Mouse (Mus musculus): ENCODE data around the gene Acr. TPM values are rescaled to one million over a fixed set of nuclear protein-coding genes. Genes with fewer than 3 reads are reported as not detected.

The Acr gene
- 0.08 TPM in 1 of 2 replicates, not detected in the other for polyA plus RNA-seq (2012; ENCODE audit: low replicate concordance)

DNA sequence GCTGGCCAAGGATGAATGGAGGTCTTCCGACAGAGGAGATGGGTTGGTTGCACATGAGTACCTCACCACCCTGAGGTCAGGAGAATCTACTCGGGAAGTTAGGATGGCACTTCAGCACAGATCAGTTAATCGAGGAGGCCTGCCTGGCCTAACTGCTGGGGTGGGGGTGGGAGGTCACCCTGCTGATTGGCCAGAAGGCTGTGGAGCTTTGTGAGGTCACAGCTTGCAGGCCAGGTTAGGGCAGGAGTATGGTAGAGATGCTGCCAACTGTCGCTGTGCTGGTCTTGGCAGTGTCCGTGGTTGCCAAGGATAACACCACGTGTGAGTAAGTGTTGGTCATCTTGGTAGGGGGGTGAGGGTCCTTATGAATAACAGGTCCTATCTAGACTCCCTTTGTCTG, at the start of gene Acr:
TSS of gene Acr (plus strand) at position 213 of the 400 bp plus-strand sequence.

GRCm38 (mm10) chr15:89591723-89592455, 23.8 kb downstream of the Acr start, which contains the start of gene Rabl2:
TSS of gene Rabl2 (minus strand) at chr15:89591923.

Other genes starting within 250 kb of the Acr start
- gene Adm2, start 245.6 kb upstream of the Acr start, polyA plus RNA-seq (2012; ENCODE audit: low replicate concordance) = 0.31 TPM in 1 of 2 replicates, not detected in the other
- gene Miox, start 233.9 kb upstream of the Acr start, polyA plus RNA-seq (2012; ENCODE audit: low replicate concordance) = not detected in 2 replicates
- 107 and 187 TPM in 2 replicates for gene Lmf2, start 212.7 kb upstream of the Acr start, polyA plus RNA-seq (2012; ENCODE audit: low replicate concordance)
- 47.9 and 48.1 TPM in 2 replicates for gene Ncaph2, start 212.6 kb upstream of the Acr start, polyA plus RNA-seq (2012; ENCODE audit: low replicate concordance)
- gene Sco2, start 194.5 kb upstream of the Acr start, polyA plus RNA-seq (2012; ENCODE audit: low replicate concordance) = 35.5 and 46.3 TPM in 2 replicates
- 1.3 and 2.9 TPM in 2 replicates for gene Tymp, start 191.3 kb upstream of the Acr start, polyA plus RNA-seq (2012; ENCODE audit: low replicate concordance)
- gene Odf3b, start 189.0 kb upstream of the Acr start, polyA plus RNA-seq (2012; ENCODE audit: low replicate concordance) = 1.4 and 3.2 TPM in 2 replicates
- gene Klhdc7b, start 183.4 kb upstream of the Acr start, polyA plus RNA-seq (2012; ENCODE audit: low replicate concordance) = not detected in 2 replicates
- gene Syce3, start 157.8 kb upstream of the Acr start, polyA plus RNA-seq (2012; ENCODE audit: low replicate concordance) = not detected in 2 replicates
- 0.33 and 2.2 TPM in 2 replicates for gene Cpt1b, start 142.5 kb upstream of the Acr start, polyA plus RNA-seq (2012; ENCODE audit: low replicate concordance)
- 0.24 and 0.42 TPM in 2 replicates for gene C730034F03Rik, start 138.7 kb upstream of the Acr start, polyA plus RNA-seq (2012; ENCODE audit: low replicate concordance)
- 0.86 and 3.8 TPM in 2 replicates for gene Gm44502, start 138.6 kb upstream of the Acr start, polyA plus RNA-seq (2012; ENCODE audit: low replicate concordance)
- gene Chkb, start 138.4 kb upstream of the Acr start, polyA plus RNA-seq (2012; ENCODE audit: low replicate concordance) = 150 and 271 TPM in 2 replicates
- 0.02 TPM in 1 of 2 replicates, not detected in the other for gene Mapk8ip2, start 114.4 kb upstream of the Acr start, polyA plus RNA-seq (2012; ENCODE audit: low replicate concordance)
- gene Arsa, start 90.9 kb upstream of the Acr start, polyA plus RNA-seq (2012; ENCODE audit: low replicate concordance) = 51.3 and 54.9 TPM in 2 replicates
- 1.6 and 7.3 TPM in 2 replicates for gene Shank3, start 68.7 kb upstream of the Acr start, polyA plus RNA-seq (2012; ENCODE audit: low replicate concordance)
- gene Rabl2, start 23.6 kb downstream of the Acr start, polyA plus RNA-seq (2012; ENCODE audit: low replicate concordance) = 3.7 and 4.4 TPM in 2 replicates

Measured in hematopoietic multipotent progenitor cell, adult 10-12 weeks (in vitro differentiated cells).